Mouse (Mus musculus) lung, adult 2 months (tissue): ENCODE data around the gene Aldh1a3. TPM values are rescaled to one million over a fixed set of nuclear protein-coding genes. Genes with fewer than 3 reads are reported as not detected.

Experiments
- DNase-seq: peaks from one replicate; pipeline ENCODE4 v3.0.0; 2022
- H3K4me1 ChIP-seq: fragments of 200-500 bp; 2 replicates; pipeline ENCODE4 v1.6.1; 2011; ENCODE audit warnings: low read length; ENCODE audit not compliant: control insufficient read depth, insufficient read depth
- H3K4me3 ChIP-seq: fragments of 200-500 bp; replicated peaks from 2 replicates; pipeline ENCODE3; 2011; ENCODE audit warnings: low read depth, mild to moderate bottlenecking, control low read depth, low read length; ENCODE audit errors: extremely low read depth
- CTCF ChIP-seq: fragments of 200-500 bp; IDR thresholded peaks from 2 replicates; pipeline ENCODE4 v1.5.1; 2011; ENCODE audit warnings: mild to moderate bottlenecking, low read length, control low read depth; ENCODE audit not compliant: insufficient read depth
- POLR2A ChIP-seq: fragments of 200-500 bp; IDR thresholded peaks from 2 replicates; pipeline ENCODE4 v1.6.1; 2011; ENCODE audit warnings: low read depth, mild to moderate bottlenecking, control low read depth, low read length, borderline replicate concordance; ENCODE audit errors: extremely low read depth
- WGBS: fragments of 180-500 bp; shearing (Covaris S2); methylation state at CpG from one replicate; pipeline ENCODE4 v1.1.7; 2018; 5-methylcytosine and 5-hydroxymethylcytosine counted together
- polyA plus RNA-seq: library from polyadenylated mRNA; depleted of rRNA; stranded (reverse); fragments of >200 nt; gene quantifications from 2 replicates; pipeline ENCODE4 v1.2.3, GENCODE M21; 2012

The Aldh1a3 gene
- polyA plus RNA-seq, 1 experiment: 0.53 TPM

GRCm38 (mm10) chr7:66402876-66403275 is 24.4 kb downstream of the Aldh1a3 start:
- TF ChIP-seq CTCF (no peak), POLR2A (no peak)
- H3K4me3 ChIP-seq: no peak overlapping the region
- 89% methylated on average over 5 of the region's 5 CpGs for WGBS
- no peaks in the 10 kb centered on the region for H3K4me1 ChIP-seq
- DNase-seq: no peak

- Histone ChIP-seq H3K4me3 (no peak overlapping the region), H3K4me1 (no peaks in the 10 kb centered on the region)
- TF ChIP-seq POLR2A (no peak), CTCF (no peak)
- WGBS: 70% methylated on average over 8 of the region's 8 CpGs
- no peak for DNase-seq
Observed at GRCm38 (mm10) chr7:66401605-66402004, 25.7 kb downstream of the Aldh1a3 start.

GRCm38 (mm10) chr7:66397288-66397687 is 30.0 kb downstream of the Aldh1a3 start:
- no peak for DNase-seq
- H3K4me3 ChIP-seq: no peak overlapping the region
- WGBS: 76% methylated on average over 3 of the region's 3 CpGs
- TF ChIP-seq CTCF: no peak
- TF ChIP-seq POLR2A: no peak
- H3K4me1 ChIP-seq: no peaks in the 10 kb centered on the region

- peaks cover 6% of the 10 kb centered on the region for H3K4me1 ChIP-seq
- WGBS: 8% methylated on average over 28 of the region's 28 CpGs
- TF ChIP-seq POLR2A: no peak
- TF ChIP-seq CTCF: peak; percentile 90
- H3K4me3 ChIP-seq: peak overlapping the region; percentile 87
- DNase-seq: peak; percentile 76
Observed at GRCm38 (mm10) chr7:66388621-66389532, 38.4 kb downstream of the Aldh1a3 start.

GRCm38 (mm10) chr7:66387813-66388521 is 39.4 kb downstream of the Aldh1a3 start, which contains the start of gene Lrrk1:
TSS of gene Lrrk1 (minus strand) at chr7:66388350.
- peak; percentile 70; the same call in 1 of the 2 replicates for TF ChIP-seq POLR2A
- peak; percentile 6; the same call in 1 of the 2 replicates for TF ChIP-seq CTCF
- WGBS: 1% methylated on average over 70 of the region's 70 CpGs
- Histone ChIP-seq H3K4me1 (peaks cover 6% of the 10 kb centered on the region), H3K4me3 (peak within 1 kb of the TSS; percentile 87)
- peak; percentile 80 for DNase-seq

GRCm38 (mm10) chr7:66387419-66387812 is 39.9 kb downstream of the Aldh1a3 start:
- Histone ChIP-seq H3K4me1 (peaks cover 6% of the 10 kb centered on the region), H3K4me3 (peak overlapping the region; percentile 87)
- TF ChIP-seq CTCF (no peak), POLR2A (no peak)
- WGBS: 2% methylated on average over 13 of the region's 13 CpGs
- peak; percentile 47 for DNase-seq

- no peak for DNase-seq
- WGBS: 95% methylated on average over 6 of the region's 6 CpGs
- no peak for TF ChIP-seq CTCF
- TF ChIP-seq POLR2A: no peak
- H3K4me1 ChIP-seq: peaks cover 6% of the 10 kb centered on the region
- H3K4me3 ChIP-seq: no peak overlapping the region
Observed at GRCm38 (mm10) chr7:66386411-66386810, 40.9 kb downstream of the Aldh1a3 start.

- peaks cover 6% of the 10 kb centered on the region for H3K4me1 ChIP-seq
- no peak overlapping the region for H3K4me3 ChIP-seq
- DNase-seq: no peak
- TF ChIP-seq POLR2A (no peak), CTCF (no peak)
- WGBS: 93% methylated on average over 12 of the region's 12 CpGs
Observed at GRCm38 (mm10) chr7:66385826-66386225, 41.5 kb downstream of the Aldh1a3 start.

GRCm38 (mm10) chr7:66384891-66385290 is 42.4 kb downstream of the Aldh1a3 start:
- Histone ChIP-seq H3K4me1 (peaks cover 6% of the 10 kb centered on the region), H3K4me3 (no peak overlapping the region)
- no peak for TF ChIP-seq POLR2A
- TF ChIP-seq CTCF: no peak
- WGBS: 78% methylated on average over 8 of the region's 8 CpGs
- DNase-seq: no peak
